Comparison of ENCODE assay signal across 26 mouse cellular contexts in the genomic region with DNA sequence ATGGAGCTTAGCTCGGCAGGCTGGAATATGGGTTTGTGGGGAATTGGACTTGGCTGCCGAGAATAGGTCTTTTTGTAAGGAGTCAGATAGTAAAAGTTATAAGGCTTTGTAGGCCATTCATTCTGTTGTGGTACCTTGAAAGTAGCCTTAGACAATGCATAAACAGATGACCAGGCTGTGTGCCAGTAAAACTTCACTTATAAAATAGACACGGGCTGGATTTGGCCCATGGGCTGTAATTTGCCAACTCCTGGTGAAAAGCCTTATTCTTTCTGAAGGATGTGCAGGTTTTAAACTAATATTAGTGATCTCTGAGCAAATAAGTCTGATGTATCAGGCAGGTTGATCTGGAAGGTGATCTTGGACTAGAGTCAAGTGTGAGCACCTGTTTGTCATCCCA. TPM values are rescaled to one million over a fixed set of nuclear protein-coding genes. Genes with fewer than 3 reads are reported as not detected.
DNase-seq lines count a peak whose midpoint lies in the region; ATAC-seq and TF ChIP-seq lines count a peak whose summit lies in the region.
"Had no signal": no experiment of that assay in that cellular context is flagged by ENCODE, and none has a peak within 500 bp of the region (broad histone marks: within the 10 kb centered on the region; RNA-seq: fewer than 3 reads in every experiment).

No protein-coding gene starts in this region.

- TF ChIP-seq EP300 in heart, postnatal 0 days (IDR thresholded peaks at IDR 0.05; ENCODE audit: low read depth): no peak

- DNase-seq in heart, embryonic 10.5 days (ENCODE audit: low spot score): no peak
- no peak for DNase-seq in heart, postnatal 25 days (ENCODE audit: low spot score)
- DNase-seq in heart, postnatal 0 days (ENCODE audit: low spot score): no peak
- DNase-seq in heart, postnatal 36 days: no peak
- peak; percentile 78 for DNase-seq in kidney, adult 9 months
- DNase-seq in kidney, postnatal 10 days: no peak
- DNase-seq: cerebellum, adult 2 months; cerebellum, postnatal 14 days; gastrocnemius, postnatal 10 days; heart, postnatal 14 days; lung, embryonic 14.5 days; lung, postnatal 14 days; right cerebral cortex, adult 18-20 months; spleen, adult 18-20 months; thymus, postnatal 14 days had no signal

- intact Hi-C loops in heart, postnatal 25 days (cut with DNase I): no loop called here
- intact Hi-C loops in heart, postnatal 36 days (cut with DNase I): no loop called here

- TF ChIP-seq CTCF in heart, postnatal 0 days (IDR thresholded peaks at IDR 0.05; ENCODE audit: low read depth): no peak

- peaks cover 63% of the 10 kb centered on the region for H3K4me1 ChIP-seq in heart, embryonic 10.5 days
- H3K4me1 ChIP-seq in heart, postnatal 0 days (ENCODE audit: control insufficient read depth, insufficient read depth): peaks cover 58% of the 10 kb centered on the region

- peaks cover 18% of the 10 kb centered on the region; the same call in 1 of the 2 replicates for H3K36me3 ChIP-seq in heart, embryonic 10.5 days
- H3K36me3 ChIP-seq in heart, postnatal 0 days (replicated peaks; ENCODE audit: control insufficient read depth, insufficient read depth, low read length): no peaks in the 10 kb centered on the region; the same call in 1 of the 2 replicates
- H3K36me3 ChIP-seq: hindbrain, embryonic 15.5 days; intestine, embryonic 15.5 days; midbrain, embryonic 15.5 days had no signal

- no peaks in the 10 kb centered on the region for H3K27me3 ChIP-seq in heart, embryonic 10.5 days (ENCODE audit: insufficient read depth, poor library complexity, severe bottlenecking)
- no peaks in the 10 kb centered on the region for H3K27me3 ChIP-seq in heart, postnatal 0 days (ENCODE audit: control insufficient read depth, insufficient read depth, low read length)
- H3K27me3 ChIP-seq: hindbrain, embryonic 15.5 days; intestine, embryonic 15.5 days; limb, embryonic 15.5 days; midbrain, embryonic 15.5 days had no signal

- H3K9ac ChIP-seq in heart, postnatal 0 days (replicated peaks; ENCODE audit: low read depth, low read length): no peak overlapping the region
- H3K9ac ChIP-seq: hindbrain, embryonic 15.5 days; intestine, embryonic 15.5 days; limb, embryonic 15.5 days; liver, embryonic 14.5 days; lung, embryonic 14.5 days; midbrain, embryonic 15.5 days had no signal

- H3K4me2 ChIP-seq in heart, postnatal 0 days (ENCODE audit: low read depth, low read length): no peak overlapping the region
- H3K4me2 ChIP-seq: hindbrain, embryonic 15.5 days; intestine, embryonic 15.5 days; limb, embryonic 15.5 days; lung, embryonic 14.5 days; midbrain, embryonic 15.5 days had no signal

- H3K9me3 ChIP-seq in heart, embryonic 10.5 days: no peaks in the 10 kb centered on the region
- H3K9me3 ChIP-seq in heart, postnatal 0 days (replicated peaks; ENCODE audit: control insufficient read depth, low read length): no peaks in the 10 kb centered on the region
- H3K9me3 ChIP-seq: hindbrain, embryonic 15.5 days; intestine, embryonic 15.5 days; limb, embryonic 10.5 days; limb, embryonic 15.5 days; midbrain, embryonic 10.5 days; midbrain, embryonic 15.5 days had no signal

- peak overlapping the region; percentile 43; the same call in 1 of the 2 replicates for H3K27ac ChIP-seq in heart, embryonic 10.5 days
- H3K27ac ChIP-seq in heart, postnatal 0 days (ENCODE audit: low read depth): peak overlapping the region; percentile 80
- H3K27ac ChIP-seq: hindbrain, embryonic 15.5 days; intestine, embryonic 15.5 days; liver, embryonic 14.5 days; midbrain, embryonic 10.5 days; midbrain, embryonic 15.5 days had no signal

- H3K4me3 ChIP-seq in heart, embryonic 10.5 days: no peak overlapping the region
- no peak overlapping the region for H3K4me3 ChIP-seq in heart, postnatal 0 days (ENCODE audit: low read depth, low read length)
- H3K4me3 ChIP-seq: erythroblast, embryonic 14.5 days; hindbrain, embryonic 15.5 days; intestine, embryonic 15.5 days; limb, embryonic 10.5 days; limb, embryonic 15.5 days; midbrain, embryonic 10.5 days; midbrain, embryonic 15.5 days had no signal

- 83% methylated on average over 3 of the region's 3 CpGs for WGBS in heart, embryonic 10.5 days
- WGBS in heart, postnatal 0 days: 55% methylated on average over 3 of the region's 3 CpGs

- no peak for ATAC-seq in heart, postnatal 0 days (ENCODE audit: insufficient read depth, low read depth)
- ATAC-seq in megakaryocyte, adult 5-6 weeks (ENCODE audit: poor library complexity, severe bottlenecking): no peak
- ATAC-seq: CD4-positive, CD25-positive, alpha-beta regulatory T cell, adult 4 months; forebrain, embryonic 16.5 days; intestine, embryonic 15.5 days; midbrain, embryonic 15.5 days had no signal

RNA-seq across cellular contexts. Expression of a gene that starts 24.9 kb away (rescaled TPM):
- 8.4 and 12.2 TPM in 2 replicates for polyA plus RNA-seq in heart, embryonic 10.5 days (2016; fragmentation: Nextera tagmentation; extraction: Ambion mirVana)
- total RNA-seq in heart, postnatal 25 days (2021): 10 to 100 TPM; 43.2 to 50.4 TPM
- 40.5 and 57.2 TPM in 2 replicates for total RNA-seq in heart, postnatal 0 days (2014; rRNA removed; ENCODE audit: low replicate concordance)
- 4.6 and 5.2 TPM in 2 replicates for polyA plus RNA-seq in heart, postnatal 0 days (2015; fragmentation: Nextera tagmentation; extraction: Ambion mirVana)
- total RNA-seq in heart, postnatal 36 days (2021): 10 to 100 TPM; 41.9 to 50.8 TPM
- total RNA-seq in megakaryocyte, adult 5-6 weeks (2015): 3.0 and 4.4 TPM in 2 replicates
- total RNA-seq in megakaryocyte, adult 5-6 weeks (2017): 0.77 and 3.6 TPM in 2 replicates
